Mouse (Mus musculus) forebrain, embryonic 10.5 days (tissue): ENCODE data around the gene Prdm8. TPM values are rescaled to one million over a fixed set of nuclear protein-coding genes. Genes with fewer than 3 reads are reported as not detected.

Experiments used
- polyA plus RNA-seq: library from polyadenylated mRNA; unstranded; fragments of >200 nt; fragmentation: Nextera tagmentation; extraction: Ambion mirVana; gene quantifications from 2 replicates; pipeline ENCODE4 v1.2.1, GENCODE M21; 2016

Gene Prdm8
- polyA plus RNA-seq, 1 experiment from 2014 or later: 0.05 TPM

Other genes starting within 250 kb of the Prdm8 start
- gene Antxr2, start 136.2 kb upstream of the Prdm8 start, polyA plus RNA-seq: 10.4 and 13.4 TPM in 2 replicates
- not detected in 2 replicates for gene Fgf5, start 87.0 kb downstream of the Prdm8 start, polyA plus RNA-seq
- gene Cfap299, start 162.1 kb downstream of the Prdm8 start, polyA plus RNA-seq: 0.17 and 0.31 TPM in 2 replicates